Mouse (Mus musculus) megakaryocyte-erythroid progenitor cell, adult 5-6 weeks (primary cell): ENCODE results near the gene Slco2b1. TPM values are rescaled to one million over a fixed set of nuclear protein-coding genes. Genes with fewer than 3 reads are reported as not detected.
"Not testable (repeated sequence)": the region's sequence is repeated elsewhere in the genome, so short reads cannot be mapped to it uniquely, and the experiment has no call there.

Source experiments
- ATAC-seq: replicated peaks from 2 replicates; pipeline ENCODE4 v1.8.0; 2016; ENCODE audit warnings: mild to moderate bottlenecking, inconsistent platforms; ENCODE audit not compliant: severe bottlenecking, poor library complexity, low FRiP score, low TSS enrichment
- total RNA-seq, 2 experiments: library from RNA; stranded (forward) in 1 of 2; stranded (reverse) in 1 of 2; fragments of 200-1000, 215-1000 nt in 1 of 2; fragments of >200 nt in 1 of 2; fragmentation: Nextera tagmentation in 1 of 2; gene quantifications; 2 replicates each; pipeline ENCODE4 v1.2.3; 2014 to 2017

The Slco2b1 gene
- total RNA-seq, 2 experiments from 2014 or later = not detected

GRCm38 (mm10) chr7:99695471-99696057, 15.6 kb downstream of the Slco2b1 start:
- ATAC-seq = no peak

DNA sequence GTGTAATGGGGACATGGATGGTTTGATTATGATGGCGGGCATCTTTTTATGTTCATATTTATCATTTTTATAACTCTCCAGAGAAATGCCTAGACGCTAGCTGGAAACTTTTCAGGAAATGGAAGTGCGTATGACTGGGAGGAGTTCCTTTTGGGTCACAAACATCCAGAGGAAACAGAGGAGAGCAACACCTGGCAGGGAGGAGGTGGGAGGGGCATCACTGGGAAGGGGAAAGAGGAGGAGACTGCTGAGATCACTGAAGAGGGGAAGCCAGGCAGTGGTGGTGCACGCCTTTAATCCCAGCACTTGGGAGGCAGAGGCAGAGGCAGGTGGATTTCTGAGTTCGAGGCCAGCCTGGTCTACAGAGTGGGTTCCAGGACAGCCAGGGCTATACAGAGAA, 16.7 kb downstream of the Slco2b1 start:
- not testable (repeated sequence) for ATAC-seq

DNA sequence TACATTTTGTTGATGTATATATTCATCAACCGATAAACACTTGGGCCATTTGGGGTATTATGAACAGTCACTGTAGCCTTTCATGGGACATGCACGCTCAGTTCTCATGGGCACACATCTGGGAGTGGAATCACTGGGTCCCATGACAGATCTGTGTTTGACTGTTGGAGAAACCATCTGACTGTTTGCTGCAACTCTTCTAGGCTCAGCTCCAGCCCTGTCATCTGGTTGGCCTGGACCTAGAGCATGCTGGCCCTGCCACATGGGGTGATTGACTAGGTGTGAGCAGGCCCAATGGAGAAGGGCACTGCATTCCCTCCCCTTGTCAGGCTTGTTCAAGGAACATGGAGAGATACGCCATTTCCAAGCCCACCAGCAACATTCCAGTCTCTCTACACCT, 17.2 kb downstream of the Slco2b1 start:
- ATAC-seq = no peak

GRCm38 (mm10) chr7:99693387-99693786, 17.8 kb downstream of the Slco2b1 start:
- ATAC-seq = no peak

GRCm38 (mm10) chr7:99692396-99692795, 18.7 kb downstream of the Slco2b1 start:
- no peak for ATAC-seq

DNA sequence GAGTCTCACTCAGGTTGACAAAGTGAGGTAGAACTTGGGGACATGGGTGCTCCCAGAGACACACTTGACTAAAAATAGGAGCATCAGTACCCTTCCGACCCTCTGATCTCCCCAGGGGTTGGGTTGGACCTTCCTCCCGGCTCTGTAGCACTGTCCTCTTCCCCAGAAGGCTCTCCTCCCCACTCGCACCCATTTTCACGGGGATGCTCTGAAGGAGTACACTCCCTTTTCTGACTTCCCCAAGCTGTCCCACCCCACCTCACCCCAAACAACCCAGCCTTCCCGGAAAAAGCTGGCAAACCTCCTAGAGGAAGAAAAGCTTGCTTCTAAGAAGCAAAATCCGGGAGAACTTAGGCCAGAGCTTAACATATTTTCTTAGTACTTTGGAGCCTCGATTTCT, 20.3 kb downstream of the Slco2b1 start:
- ATAC-seq = no peak

DNA sequence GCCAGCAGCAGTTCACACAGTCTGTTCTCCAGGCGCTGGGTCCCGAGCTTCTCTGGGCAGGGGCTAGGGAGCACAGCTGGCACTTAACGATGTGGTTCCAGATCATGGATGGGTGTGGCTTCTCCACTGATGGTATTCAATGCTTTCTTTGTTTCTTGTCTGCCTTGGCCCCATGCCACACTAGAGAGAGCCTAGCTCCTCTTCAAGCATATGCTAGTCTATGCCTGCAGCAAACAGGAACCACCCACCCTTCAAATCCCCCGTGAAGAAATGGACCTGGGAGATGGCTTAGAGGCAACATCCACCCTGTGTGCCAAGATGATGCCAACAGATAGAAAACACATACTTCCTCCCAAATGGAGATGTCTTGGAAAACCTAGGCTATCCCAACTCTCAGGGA, 27.1 kb downstream of the Slco2b1 start:
- ATAC-seq = no peak

- ATAC-seq = no peak
Observed at GRCm38 (mm10) chr7:99680771-99681170, 30.4 kb downstream of the Slco2b1 start.

DNA sequence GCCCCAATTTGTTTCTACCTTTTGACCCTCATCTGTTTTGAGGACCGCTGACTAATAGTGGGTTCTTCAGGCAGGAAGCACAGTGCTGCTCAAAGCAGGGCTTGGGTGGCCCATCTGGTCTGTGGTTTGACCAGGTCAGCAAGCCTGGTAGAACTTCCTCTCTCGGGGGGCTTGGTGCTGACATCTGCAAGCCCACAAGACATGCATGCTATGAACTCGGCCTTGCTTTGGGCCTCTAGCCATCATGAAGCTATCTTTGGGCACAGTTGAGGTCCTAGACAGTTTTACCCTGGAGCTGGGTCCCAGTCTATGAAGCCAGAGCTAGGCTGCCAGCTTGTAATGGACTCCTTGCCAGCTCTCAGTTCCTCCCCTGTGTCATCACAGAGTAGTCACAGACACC, 36.2 kb downstream of the Slco2b1 start:
- no peak for ATAC-seq

- no peak for ATAC-seq
Observed at GRCm38 (mm10) chr7:99674209-99674608, 36.9 kb downstream of the Slco2b1 start.

DNA sequence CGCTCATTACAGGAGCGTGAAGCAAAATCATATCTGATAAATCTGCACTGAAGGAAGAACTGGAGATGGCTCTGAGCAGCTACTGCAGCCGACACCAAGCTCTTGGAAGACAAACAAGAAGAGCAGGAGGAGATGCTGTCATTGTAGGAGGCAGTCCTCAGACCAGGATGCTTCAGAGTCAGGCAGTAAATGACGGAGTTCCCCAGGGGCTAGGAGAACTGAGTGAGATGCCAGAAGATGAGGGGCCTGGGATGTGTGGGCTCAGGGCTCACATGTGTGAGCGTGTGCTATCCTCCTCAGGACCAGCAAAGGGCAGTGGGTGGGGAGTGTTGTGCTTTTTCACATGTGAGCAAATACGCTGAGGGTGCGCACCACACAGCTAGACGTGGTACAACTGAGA, 38.0 kb downstream of the Slco2b1 start:
- no peak for ATAC-seq

DNA sequence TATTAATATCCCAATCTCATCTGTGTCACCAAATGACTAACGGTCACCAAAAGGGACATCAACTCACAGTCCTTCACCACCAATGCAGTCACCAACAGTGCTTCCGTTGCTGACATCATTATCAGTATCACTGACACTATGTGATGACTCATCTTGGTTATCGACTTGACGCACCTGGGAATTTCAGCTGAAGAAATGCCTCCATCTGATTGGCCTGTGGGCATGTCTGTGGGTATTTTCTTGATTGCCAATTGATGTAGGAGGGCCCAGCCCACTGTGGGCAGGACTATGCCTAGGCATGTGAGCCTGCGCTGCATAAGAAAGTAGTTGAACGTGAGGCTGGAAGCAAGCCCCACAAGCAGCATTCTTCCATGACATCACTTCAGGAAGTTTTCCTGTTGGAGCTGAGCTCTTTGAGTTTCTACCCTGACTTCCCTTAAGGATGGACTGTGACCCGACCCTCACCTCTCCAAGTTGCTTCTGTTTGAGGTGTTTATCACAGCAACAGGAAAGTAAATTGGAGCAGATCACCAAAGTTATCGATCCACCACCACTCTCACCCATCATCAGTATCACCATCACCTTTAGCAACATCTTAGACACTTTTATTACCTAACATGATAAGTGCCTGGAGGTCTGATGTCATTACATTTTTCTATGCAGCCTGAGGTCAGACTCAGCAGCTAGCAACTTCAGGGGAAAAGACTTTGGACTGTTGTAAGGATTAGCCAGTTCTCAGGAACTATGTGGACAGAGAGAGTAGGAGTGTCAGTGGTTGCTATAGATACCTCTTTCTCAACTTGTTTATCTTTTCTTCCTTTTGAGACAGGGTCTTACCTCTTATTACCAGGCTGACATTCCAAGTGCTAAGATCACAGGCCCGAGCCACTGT, 39.4 kb downstream of the Slco2b1 start:
- ATAC-seq = no peak

DNA sequence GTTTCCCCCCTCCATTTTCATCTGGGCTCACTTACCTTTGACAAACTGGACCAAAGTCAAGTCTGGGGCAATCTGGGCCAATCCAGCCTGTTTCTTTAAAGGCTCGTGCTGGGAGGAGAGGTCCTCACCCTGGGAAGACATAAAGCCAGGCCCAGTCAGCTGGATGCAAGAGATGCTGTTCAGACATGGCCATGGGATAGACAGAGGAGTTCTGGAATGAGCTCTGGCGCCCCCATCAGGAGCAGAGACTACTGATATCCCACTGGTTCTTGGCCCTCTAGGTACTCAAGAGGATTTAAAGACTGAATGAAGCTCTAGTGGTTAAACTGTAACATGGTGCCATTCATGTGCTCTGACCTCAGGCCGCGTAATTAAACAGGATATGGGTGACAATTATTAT, 40.2 kb downstream of the Slco2b1 start:
- ATAC-seq = peak; percentile 56

- ATAC-seq = no peak
Observed at GRCm38 (mm10) chr7:99668802-99669201, 42.3 kb downstream of the Slco2b1 start.

GRCm38 (mm10) chr7:99667096-99667495, 44.0 kb downstream of the Slco2b1 start:
- ATAC-seq = no peak

DNA sequence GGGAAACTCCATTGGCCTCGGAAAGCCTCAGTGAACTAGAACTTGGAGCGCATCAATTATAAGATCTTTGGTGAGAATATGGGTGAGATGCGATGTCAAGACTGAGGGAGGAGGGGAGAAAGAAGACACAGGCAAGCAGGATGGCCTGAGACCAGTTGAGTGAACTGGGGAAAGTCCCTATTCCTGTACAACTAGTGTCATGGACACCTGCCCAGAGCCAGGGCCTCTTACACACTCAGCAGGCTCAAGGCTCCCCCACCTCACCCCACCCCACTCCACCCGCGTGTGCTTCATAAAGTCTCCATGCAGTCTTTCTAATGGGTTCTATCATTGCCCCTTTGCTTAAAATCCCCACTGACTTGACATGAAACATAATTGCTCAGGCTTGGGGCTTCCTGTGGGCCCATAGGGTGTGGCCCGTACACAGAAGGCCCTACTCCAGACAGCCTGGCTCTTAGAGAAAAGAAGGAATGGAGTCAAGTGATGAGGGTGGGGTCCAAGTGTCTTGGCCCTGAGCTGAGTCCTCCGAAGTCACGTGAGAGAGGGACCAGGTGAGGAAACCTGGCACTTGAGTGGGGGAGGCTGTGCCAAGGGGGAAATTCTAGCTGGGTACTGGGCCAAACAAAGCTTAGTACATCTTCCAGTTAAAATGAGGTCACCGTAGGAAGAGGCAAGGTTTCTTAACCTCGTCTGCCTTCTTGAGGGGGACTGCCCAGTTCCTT, 45.2 kb downstream of the Slco2b1 start:
- no peak for ATAC-seq

GRCm38 (mm10) chr7:99664571-99665485, 46.3 kb downstream of the Slco2b1 start:
- ATAC-seq = no peak

GRCm38 (mm10) chr7:99663507-99664220, 47.5 kb downstream of the Slco2b1 start:
- ATAC-seq = no peak

- no peak for ATAC-seq
Observed at GRCm38 (mm10) chr7:99662311-99662710, 48.8 kb downstream of the Slco2b1 start.
